Mouse (Mus musculus) kidney, embryonic 14.5 days (tissue): ENCODE results near the gene Ralgapa2. TPM values are rescaled to one million over a fixed set of nuclear protein-coding genes. Genes with fewer than 3 reads are reported as not detected.

ENCODE experiments used
- ATAC-seq: fragments of 200-750 bp; cut with Nextera tagmentation; 2 replicates; pipeline ENCODE4 v1.8.0; 2017; ENCODE audit warnings: moderate number of reproducible peaks, mild to moderate bottlenecking, moderate TSS enrichment, moderate library complexity; ENCODE audit not compliant: low FRiP score, low TSS enrichment
- H3K27ac ChIP-seq: fragments of 300-500 bp; sonication (generic); 2 replicates; pipeline ENCODE4 v1.5.1; 2014; ENCODE audit warnings: low read depth, mild to moderate bottlenecking, low read length, moderate library complexity, mixed read lengths
- H3K27me3 ChIP-seq: fragments of 300-500 bp; sonication (generic); 2 replicates; pipeline ENCODE4 v1.6.1; 2014; ENCODE audit warnings: mild to moderate bottlenecking, low read length; ENCODE audit not compliant: control insufficient read depth, insufficient read depth
- H3K36me3 ChIP-seq: fragments of 300-500 bp; sonication (generic); 2 replicates; pipeline ENCODE4 v1.6.1; 2014; ENCODE audit warnings: low read length, mixed read lengths; ENCODE audit not compliant: control insufficient read depth, insufficient read depth
- H3K4me1 ChIP-seq: fragments of 300-500 bp; sonication (generic); 2 replicates; pipeline ENCODE4 v1.6.1; 2014; ENCODE audit warnings: low read length, mixed read lengths; ENCODE audit not compliant: control insufficient read depth, insufficient read depth
- H3K4me2 ChIP-seq: fragments of 300-500 bp; sonication (generic); replicated peaks from 2 replicates; pipeline ENCODE4 v1.6.1; 2014; ENCODE audit warnings: low read depth, mild to moderate bottlenecking, low read length
- H3K4me3 ChIP-seq: fragments of 300-500 bp; sonication (generic); 2 replicates; pipeline ENCODE4 v1.5.1; 2014; ENCODE audit warnings: mild to moderate bottlenecking, low read length
- H3K9ac ChIP-seq: fragments of 300-500 bp; sonication (generic); 2 replicates; pipeline ENCODE4 v1.6.1; 2014; ENCODE audit warnings: low read depth, mild to moderate bottlenecking, low read length, moderate library complexity
- H3K9me3 ChIP-seq: fragments of 300-500 bp; sonication (generic); 2 replicates; pipeline ENCODE4 v1.6.1; 2016; ENCODE audit warnings: low read length; ENCODE audit not compliant: control insufficient read depth
- whole genome bisulfite sequencing: fragments of 180-500 bp; shearing (Covaris S2); extraction: QIAGEN DNeasy Blood & Tissue Kit; methylation state at CpG from one replicate; pipeline ENCODE4 v1.1.7; 2014; 5-methylcytosine and 5-hydroxymethylcytosine counted together
- polyA plus RNA-seq: library from polyadenylated mRNA; unstranded; fragments of >200 nt; fragmentation: Nextera tagmentation; extraction: Ambion mirVana; gene quantifications from 2 replicates; pipeline ENCODE4 v1.2.1, GENCODE M21; 2014

Ralgapa2 gene
- polyA plus RNA-seq, 1 experiment from 2014 or later = 8.5 TPM

DNA sequence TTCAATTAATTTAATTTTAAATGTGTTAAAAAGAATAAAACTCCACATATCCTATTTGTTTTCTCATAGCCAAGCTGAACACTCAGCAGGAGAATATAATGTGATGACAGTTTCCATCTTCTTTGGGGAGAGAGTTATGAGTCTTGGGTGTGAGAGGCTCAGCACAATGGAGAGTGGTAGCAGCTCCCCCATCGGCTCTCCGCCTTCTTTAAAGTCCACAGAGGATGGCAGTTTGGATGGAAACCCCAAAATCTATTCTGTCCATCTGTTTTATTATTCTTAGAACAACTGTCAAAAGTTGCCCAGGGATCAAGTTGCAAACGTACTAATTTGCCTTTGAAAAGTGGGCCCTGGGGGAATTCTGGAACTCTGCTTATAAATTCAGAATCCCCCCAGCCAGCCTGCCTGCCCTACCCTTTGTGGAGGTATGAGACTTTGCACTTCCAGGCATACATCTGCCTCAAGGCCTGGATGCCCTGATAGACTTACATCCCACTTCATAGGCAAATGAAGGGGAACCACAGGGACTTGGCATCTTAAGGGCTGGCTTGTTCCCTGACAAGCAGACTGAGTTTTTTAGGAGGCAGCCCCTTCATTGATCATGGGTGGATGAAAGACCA, 212.2 kb downstream of the Ralgapa2 start:
- no peak overlapping the region for H3K27ac ChIP-seq
- H3K4me3 ChIP-seq = no peak overlapping the region
- H3K36me3 ChIP-seq = no peaks in the 10 kb centered on the region
- no peaks in the 10 kb centered on the region; the same call in 1 of the 2 replicates for H3K4me1 ChIP-seq
- 57% methylated on average over 3 of the region's 3 CpGs for WGBS
- no peak overlapping the region for H3K9ac ChIP-seq
- no peak overlapping the region for H3K4me2 ChIP-seq
- no peaks in the 10 kb centered on the region for H3K27me3 ChIP-seq
- ATAC-seq = no peak
- H3K9me3 ChIP-seq = no peaks in the 10 kb centered on the region

DNA sequence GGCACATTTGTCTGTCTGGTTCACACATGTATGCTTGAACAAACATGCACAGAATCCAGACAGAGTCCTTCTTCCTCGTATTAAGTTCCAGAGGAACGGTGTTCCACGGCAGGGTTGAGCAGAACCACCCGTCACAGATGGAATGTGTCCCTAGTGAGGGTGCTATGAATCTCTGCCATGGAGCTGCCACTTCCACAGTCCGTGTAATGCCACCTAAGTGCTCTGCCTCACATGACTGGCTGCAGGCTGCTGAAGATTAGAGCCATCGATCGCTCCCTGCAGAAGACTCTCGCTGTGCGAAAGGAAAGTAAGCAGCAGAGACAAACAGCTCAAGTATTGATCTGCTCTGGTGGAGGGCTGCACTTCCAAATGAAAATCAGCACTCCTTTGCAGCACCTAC, 218.6 kb downstream of the Ralgapa2 start:
- no peak for ATAC-seq
- Histone ChIP-seq H3K4me1 (no peaks in the 10 kb centered on the region; the same call in 1 of the 2 replicates), H3K27ac (no peak overlapping the region), H3K9me3 (no peaks in the 10 kb centered on the region), H3K36me3 (no peaks in the 10 kb centered on the region), H3K9ac (no peak overlapping the region), H3K4me3 (no peak overlapping the region), H3K27me3 (no peaks in the 10 kb centered on the region), H3K4me2 (no peak overlapping the region)
- WGBS = 49% methylated on average over 9 of the region's 9 CpGs

DNA sequence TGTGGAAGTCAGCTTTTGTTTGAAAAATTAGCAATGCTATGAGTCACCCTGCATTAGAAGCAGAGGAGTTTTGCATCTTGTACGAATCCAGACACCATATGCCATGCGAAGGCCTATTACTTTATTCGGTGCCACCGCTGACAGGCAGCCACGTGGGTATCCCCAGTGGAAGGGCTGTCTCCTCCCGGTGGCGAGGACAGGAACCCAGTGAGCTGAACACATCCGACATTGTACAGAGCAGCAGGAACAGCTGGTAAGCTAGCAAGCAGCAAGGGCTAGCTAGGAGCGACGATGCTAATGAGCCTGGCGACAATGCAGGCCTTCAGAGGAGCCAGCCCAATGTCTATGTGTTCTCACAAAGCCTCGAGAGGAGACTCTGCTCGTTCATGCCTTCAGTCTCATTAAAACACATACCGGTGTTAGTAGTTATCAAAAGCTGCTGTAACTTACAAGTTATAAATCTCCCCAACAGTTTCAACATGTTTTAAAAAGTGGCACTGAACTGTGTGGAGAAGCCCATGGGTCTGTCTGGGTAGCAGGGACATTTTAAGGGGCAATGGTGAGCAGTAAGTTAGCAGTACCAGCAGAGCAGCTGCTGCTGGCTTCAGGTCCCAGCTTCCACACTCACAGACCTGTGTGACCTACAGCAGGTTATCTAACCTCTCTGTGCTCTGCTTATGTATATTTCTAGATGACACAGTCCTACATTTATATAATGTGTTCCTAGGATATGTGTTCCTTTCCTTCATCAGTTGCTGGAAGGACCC, 221.1 kb downstream of the Ralgapa2 start:
- Histone ChIP-seq H3K4me2 (no peak overlapping the region), H3K27me3 (no peaks in the 10 kb centered on the region), H3K4me1 (no peaks in the 10 kb centered on the region; the same call in 1 of the 2 replicates), H3K9ac (no peak overlapping the region), H3K27ac (no peak overlapping the region), H3K4me3 (no peak overlapping the region), H3K36me3 (no peaks in the 10 kb centered on the region), H3K9me3 (no peaks in the 10 kb centered on the region)
- ATAC-seq = no peak
- WGBS = 49% methylated on average over 14 of the region's 14 CpGs

DNA sequence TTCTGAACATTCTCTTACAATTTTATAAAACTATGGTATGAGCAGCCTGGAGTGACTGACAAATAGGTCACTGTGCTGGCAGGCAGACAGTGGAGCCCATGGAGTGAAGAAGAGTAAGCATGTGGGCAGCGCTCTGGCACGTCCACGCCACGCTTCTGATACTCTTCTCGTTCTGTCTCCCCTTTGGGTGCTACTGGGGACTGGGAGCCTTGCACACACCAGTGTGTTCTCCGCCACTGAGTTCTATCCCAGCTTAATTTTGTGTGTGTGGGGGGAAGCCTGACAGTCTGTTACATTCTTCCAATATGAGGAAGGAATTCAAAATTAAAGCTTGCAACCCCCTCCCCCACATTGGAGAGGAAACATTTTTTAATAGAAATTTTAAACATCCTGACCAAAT, 221.8 kb downstream of the Ralgapa2 start:
- Histone ChIP-seq H3K27me3 (no peaks in the 10 kb centered on the region), H3K36me3 (no peaks in the 10 kb centered on the region), H3K9me3 (no peaks in the 10 kb centered on the region), H3K4me1 (no peaks in the 10 kb centered on the region; the same call in 1 of the 2 replicates), H3K9ac (no peak overlapping the region), H3K27ac (no peak overlapping the region), H3K4me2 (no peak overlapping the region), H3K4me3 (no peak overlapping the region)
- WGBS = 96% methylated on average over 6 of the region's 6 CpGs
- ATAC-seq = no peak

DNA sequence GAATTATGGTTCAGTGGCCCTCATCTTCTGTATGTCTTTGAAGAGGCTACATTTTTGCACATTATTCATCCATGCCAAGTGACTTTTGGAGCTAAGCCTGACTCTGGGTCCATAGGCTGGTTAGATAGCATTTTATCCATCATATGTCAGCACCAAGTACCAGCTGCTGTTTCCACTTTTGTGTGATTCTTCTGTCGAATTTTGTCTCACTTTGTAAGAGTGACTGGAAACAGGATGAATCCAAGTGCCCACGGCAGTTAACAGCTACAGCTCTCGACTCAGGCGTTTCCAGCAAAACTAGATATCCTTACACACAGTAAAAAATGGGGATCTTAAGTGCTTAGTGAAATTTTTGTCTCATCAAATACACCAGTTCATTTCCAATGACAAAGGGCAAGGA, 222.8 kb downstream of the Ralgapa2 start:
- no peaks in the 10 kb centered on the region for H3K4me1 ChIP-seq
- 90% methylated on average over 4 of the region's 4 CpGs for WGBS
- no peak overlapping the region for H3K27ac ChIP-seq
- no peaks in the 10 kb centered on the region for H3K36me3 ChIP-seq
- H3K9me3 ChIP-seq = no peaks in the 10 kb centered on the region
- no peak overlapping the region for H3K4me3 ChIP-seq
- H3K9ac ChIP-seq = no peak overlapping the region
- no peaks in the 10 kb centered on the region for H3K27me3 ChIP-seq
- H3K4me2 ChIP-seq = no peak overlapping the region
- ATAC-seq = no peak

DNA sequence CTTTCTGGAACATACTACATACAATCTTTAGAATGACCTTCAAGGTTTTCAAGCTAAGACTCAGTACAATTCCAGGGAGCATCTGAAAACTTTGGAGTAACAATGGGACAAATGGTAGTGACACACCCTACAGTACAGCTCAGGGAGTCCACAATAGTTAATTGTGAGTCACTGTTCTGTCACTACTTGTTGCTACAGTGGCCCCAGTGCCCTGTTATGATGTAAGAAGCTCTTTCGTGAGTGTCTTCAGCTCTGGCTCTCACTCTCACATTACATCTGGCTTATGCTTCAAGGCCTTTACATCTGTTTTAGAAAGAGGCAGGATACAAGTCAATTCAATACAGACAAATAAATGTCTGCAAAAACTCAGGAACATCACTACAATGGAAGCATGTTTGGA, 223.8 kb downstream of the Ralgapa2 start:
- ATAC-seq = no peak
- no peak overlapping the region for H3K27ac ChIP-seq
- no peak overlapping the region for H3K9ac ChIP-seq
- no peak overlapping the region for H3K4me2 ChIP-seq
- no peaks in the 10 kb centered on the region for H3K27me3 ChIP-seq
- no peak overlapping the region for H3K4me3 ChIP-seq
- no peaks in the 10 kb centered on the region for H3K36me3 ChIP-seq
- no peaks in the 10 kb centered on the region for H3K9me3 ChIP-seq
- H3K4me1 ChIP-seq = no peaks in the 10 kb centered on the region
- 83% methylated on average over 1 of the region's 1 CpGs for WGBS

DNA sequence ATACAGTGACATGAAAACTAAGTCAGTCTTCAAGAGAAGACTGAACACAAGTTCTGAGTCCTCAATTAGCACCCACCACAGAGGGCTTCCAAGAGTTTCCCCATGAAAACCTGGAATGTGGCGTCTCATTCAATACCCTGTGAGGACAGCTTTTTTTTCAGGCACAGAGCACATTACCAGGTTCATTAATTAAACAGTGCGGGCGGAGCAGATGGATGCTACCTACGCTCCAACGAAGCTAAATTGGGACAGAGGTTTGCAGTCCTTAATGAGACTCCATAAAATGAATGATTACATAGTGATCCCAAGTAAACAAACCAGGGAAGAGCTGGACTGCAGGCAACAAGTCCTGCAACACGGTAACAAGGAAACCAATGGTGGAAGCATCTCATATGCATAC, 224.6 kb downstream of the Ralgapa2 start:
- WGBS = 77% methylated on average over 6 of the region's 6 CpGs

DNA sequence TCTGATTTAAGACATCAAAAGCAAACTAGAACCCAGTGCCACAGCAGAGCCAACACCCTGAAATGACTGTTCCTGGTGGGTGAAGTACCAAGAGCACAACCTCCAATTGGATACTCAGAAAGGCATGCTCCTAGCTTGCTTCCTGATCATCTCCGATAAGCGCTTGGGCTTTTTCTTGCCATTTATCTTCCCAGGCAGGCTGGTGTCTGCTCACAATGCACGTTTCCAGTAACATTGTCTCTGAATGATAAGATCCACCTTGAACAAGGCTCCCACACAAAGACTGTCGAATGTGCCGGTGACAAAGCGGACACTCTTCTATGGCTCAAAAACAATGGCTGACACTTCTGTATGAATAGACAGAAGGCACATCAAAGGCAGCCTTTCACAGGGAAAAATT, 230.8 kb downstream of the Ralgapa2 start:
- ATAC-seq = no peak
- no peaks in the 10 kb centered on the region for H3K4me1 ChIP-seq
- 76% methylated on average over 6 of the region's 6 CpGs for WGBS
- no peaks in the 10 kb centered on the region for H3K9me3 ChIP-seq
- no peaks in the 10 kb centered on the region for H3K27me3 ChIP-seq
- H3K4me2 ChIP-seq = no peak overlapping the region
- H3K27ac ChIP-seq = no peak overlapping the region
- H3K36me3 ChIP-seq = no peaks in the 10 kb centered on the region
- no peak overlapping the region for H3K9ac ChIP-seq
- H3K4me3 ChIP-seq = no peak overlapping the region

More for the DNA sequence above, 224.6 kb downstream of the Ralgapa2 start:
- no peak for ATAC-seq
- no peak overlapping the region for H3K27ac ChIP-seq
- no peaks in the 10 kb centered on the region for H3K4me1 ChIP-seq
- no peak overlapping the region for H3K9ac ChIP-seq
- H3K4me2 ChIP-seq = no peak overlapping the region
- H3K27me3 ChIP-seq = no peaks in the 10 kb centered on the region
- no peaks in the 10 kb centered on the region for H3K36me3 ChIP-seq
- H3K4me3 ChIP-seq = no peak overlapping the region
- no peaks in the 10 kb centered on the region for H3K9me3 ChIP-seq

DNA sequence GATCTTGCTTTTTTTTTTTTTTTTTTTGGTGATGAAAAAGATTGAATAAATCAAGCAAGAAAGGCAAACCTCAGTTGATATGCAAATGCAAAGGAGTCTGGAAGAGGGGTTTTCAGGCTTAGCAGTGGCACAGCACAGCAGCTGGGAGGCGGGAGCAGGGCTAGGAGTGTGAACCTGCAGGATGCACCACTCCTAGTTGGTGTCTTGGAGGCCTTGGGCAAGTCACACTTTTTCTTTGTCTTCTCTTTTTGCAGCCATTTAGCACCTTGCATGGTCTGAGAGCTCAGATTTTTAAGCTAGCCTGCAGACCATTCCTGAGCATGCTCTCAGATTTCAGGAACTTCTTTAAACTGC, 231.2 kb downstream of the Ralgapa2 start:
- Histone ChIP-seq H3K4me3 (no peak overlapping the region), H3K4me1 (no peaks in the 10 kb centered on the region), H3K9me3 (no peaks in the 10 kb centered on the region), H3K27me3 (no peaks in the 10 kb centered on the region), H3K9ac (no peak overlapping the region), H3K36me3 (no peaks in the 10 kb centered on the region), H3K27ac (no peak overlapping the region), H3K4me2 (no peak overlapping the region)
- 68% methylated on average over 1 of the region's 1 CpGs for WGBS
- ATAC-seq = no peak
